Mouse (Mus musculus) bone marrow macrophage, adult 2 months (primary cell): ENCODE results near the gene Ntng1.

Experiments used
- CTCF ChIP-seq: IDR thresholded peaks from 2 replicates; pipeline ENCODE4 v1.5.1; 2012; ENCODE audit warnings: low read depth, mild to moderate bottlenecking, low read length, moderate library complexity
- POLR2A ChIP-seq: IDR thresholded peaks from 2 replicates; pipeline ENCODE4 v1.6.1; 2012; ENCODE audit warnings: mild to moderate bottlenecking, low read depth, low read length, borderline replicate concordance

GRCm38 (mm10) chr3:109783231-109783630 lies 360.6 kb downstream of the Ntng1 start:
- TF ChIP-seq CTCF: no peak
- TF ChIP-seq POLR2A: no peak
